Mouse (Mus musculus): Measurements from ENCODE around the gene Crygs. TPM values are rescaled to one million over a fixed set of nuclear protein-coding genes. Genes with fewer than 3 reads are reported as not detected.
A peak's percentile ranks its signal among the peaks of the same experiment; 100 is the strongest.
"Not testable (repeated sequence)": the region's sequence is repeated elsewhere in the genome, so short reads cannot be mapped to it uniquely, and the experiment has no call there.

The Crygs gene
- total RNA-seq, 2 experiments from 2014 or later = not detected

DNA sequence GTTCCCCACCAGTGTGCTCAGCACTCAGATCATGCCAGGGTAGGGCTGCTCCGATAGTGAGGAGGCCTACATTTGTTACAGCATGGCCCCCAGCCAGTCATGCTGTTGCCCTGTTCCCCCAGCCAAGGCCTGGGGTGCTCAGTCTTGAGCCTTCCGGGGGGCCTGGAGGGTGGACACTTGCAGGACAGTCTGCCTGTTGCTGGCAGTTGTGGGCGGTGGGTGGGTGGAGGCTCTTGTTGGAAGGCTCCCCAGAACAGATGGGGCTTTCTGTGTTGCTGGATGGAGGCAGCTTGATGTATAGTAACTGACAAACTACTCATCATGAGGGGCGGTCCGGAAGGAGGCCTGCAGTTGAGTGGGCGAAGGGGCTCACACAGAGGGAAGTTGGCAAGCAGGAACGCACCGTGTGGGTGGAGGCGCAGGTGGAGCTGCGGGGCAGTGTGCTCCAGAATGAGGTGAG lies 21.4 kb downstream of the Crygs start:
- no peak for DNase-seq

DNA sequence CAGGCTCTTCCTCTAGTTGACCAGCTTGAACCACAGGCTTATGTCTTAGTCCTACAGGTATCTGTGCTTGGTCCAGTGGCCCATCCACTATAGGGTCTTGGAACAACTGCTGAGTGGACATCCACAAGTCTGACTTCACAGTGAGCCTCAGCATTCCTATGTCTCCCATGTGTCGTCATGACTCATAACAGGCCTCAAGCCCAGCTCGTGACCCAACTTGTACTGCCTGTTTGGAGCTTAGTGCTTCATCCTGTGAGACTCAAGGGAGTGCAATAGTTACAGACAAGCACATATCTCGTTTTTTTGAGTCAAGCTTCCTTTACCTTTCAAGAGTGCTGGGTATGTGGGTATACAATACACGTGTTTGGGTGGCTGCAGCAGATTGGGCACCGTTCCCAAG lies 28.7 kb downstream of the Crygs start:
- no peak for DNase-seq

DNA sequence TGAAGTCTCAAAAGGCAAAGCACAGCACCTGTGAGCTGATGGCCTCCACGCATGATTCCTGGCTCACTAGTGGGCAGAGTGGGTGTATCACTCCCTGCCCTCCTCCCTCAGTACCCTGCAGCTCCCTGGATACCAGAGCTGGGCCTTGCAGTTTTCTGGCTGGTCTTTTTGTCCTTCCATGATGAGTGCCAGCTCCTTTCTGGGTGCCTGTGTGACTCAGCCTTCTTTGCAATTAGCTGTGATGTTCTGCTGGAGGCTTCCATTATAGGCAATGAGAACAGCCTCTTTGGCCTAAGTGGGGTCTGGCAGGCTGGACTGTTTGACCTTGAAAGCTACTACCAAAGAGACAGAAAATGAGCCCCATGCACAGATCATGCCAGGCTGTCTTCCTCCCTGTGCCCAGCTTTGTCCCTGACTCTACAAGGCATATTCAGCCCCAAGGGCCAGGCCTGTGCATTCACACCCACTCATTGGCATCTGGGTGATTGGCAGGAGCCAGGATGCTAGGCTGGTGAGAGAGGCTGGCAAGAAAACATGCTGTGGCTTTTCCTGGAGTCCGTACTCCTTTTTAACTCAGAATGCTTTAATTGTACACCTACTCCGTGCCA lies 32.0 kb downstream of the Crygs start:
- no peak for DNase-seq

DNA sequence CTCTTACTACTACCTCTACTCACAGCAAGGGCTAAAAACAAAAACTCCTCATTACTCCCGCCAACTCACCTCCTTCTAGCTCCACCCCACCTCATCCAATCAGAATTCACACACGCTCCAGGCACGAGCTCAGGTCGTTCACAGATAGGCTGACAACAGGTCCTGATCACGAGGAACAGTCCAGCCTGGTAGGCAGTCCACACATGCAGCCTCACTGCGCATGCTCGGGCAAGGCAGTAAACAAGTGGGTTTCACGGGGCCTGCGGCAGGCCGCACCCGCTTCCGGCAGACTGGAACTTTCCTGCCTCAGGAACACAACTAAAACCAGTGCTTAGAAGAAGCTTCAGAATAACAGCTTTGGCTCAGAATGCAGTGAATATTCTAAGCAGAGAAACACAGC lies 33.1 kb downstream of the Crygs start:
- not testable (repeated sequence) for DNase-seq

DNA sequence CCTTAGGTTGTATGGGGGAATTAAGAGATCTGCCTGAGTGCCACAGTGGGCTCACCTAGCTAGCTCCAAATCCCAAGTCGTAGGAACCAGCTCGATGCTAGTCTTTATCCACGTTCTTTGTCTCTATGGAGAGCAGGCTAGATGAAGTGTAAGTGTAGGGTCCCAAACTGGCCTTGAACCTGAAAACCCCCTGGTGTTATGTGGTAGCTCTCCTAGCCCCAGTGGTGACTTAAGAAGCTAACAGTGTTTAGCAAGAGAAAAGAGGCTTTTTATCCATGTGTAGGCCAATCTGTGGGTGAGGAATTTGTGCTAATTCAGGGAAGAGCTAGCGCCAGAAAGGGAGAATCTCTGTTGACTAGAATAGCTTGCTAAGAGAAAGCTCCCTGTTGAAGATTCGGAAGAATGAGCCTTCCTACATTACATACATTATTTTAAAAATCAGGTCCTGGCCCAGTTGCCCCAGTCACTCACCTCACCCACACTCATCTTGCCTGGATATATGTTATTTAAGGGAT lies 35.8 kb downstream of the Crygs start:
- no peak for DNase-seq

DNA sequence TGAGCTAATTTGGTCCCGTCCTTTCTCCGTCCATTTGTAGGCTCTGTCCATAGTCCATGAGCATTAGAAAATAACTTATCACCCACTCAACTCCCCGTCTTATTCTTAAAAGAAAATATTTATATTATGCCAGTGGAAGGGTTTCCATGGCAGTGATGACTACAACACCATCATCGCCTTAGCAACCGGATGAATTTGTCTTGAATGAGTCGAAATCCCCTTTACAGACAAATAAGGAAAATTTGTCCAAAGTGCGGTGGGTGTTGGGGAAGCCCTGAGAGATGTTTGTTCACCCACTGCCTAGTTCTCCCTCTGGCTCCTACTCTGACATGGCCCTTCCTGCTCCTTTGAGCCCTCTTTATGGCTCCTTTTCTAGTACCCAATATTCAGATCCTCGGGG lies 42.7 kb downstream of the Crygs start:
- DNase-seq = no peak

DNA sequence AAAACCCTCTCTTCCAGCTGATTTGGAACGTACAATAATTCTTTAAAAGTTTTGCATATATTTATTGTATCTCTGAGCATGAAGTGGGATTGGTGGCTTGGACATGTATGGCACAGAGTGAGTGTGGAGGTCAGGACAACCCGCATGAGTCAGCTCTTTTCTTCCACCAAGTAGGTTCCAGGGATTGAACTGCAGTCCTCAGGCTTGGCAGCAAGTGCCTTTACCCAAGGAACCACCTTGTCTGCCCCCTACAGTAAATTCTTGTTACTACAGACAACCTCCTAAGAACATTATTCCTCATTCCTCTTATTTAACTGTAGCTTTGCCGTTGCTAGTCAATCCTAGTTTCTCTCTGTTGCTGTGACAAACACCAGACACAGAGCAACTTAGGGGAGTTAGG lies 44.0 kb downstream of the Crygs start:
- peak in 1 of 2 experiments; percentile 14 for DNase-seq

DNA sequence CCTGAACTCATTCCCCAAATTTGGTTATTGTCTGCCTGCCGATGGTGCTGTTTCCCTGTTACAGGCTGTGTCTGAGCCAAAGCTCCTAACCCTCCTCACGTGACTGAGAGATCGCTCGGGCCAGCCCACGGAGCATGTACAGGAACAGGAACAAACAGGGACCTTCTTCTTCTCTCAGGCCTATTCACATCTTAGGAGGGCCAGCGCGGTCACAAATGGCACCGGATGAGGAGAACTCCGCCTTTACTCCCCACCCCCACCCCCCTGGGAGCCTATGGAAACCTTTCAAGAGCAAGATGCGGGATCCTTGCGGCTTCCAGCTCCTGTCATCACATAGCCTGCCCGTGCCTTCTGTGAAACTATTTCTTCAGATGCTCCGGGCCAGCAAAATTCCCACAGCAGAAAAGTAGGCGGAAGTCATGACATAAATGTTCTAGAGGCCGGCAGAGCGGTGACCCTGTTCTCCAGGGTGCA lies 44.6 kb downstream of the Crygs start:
- peak; percentile 60 to 71 for DNase-seq

DNA sequence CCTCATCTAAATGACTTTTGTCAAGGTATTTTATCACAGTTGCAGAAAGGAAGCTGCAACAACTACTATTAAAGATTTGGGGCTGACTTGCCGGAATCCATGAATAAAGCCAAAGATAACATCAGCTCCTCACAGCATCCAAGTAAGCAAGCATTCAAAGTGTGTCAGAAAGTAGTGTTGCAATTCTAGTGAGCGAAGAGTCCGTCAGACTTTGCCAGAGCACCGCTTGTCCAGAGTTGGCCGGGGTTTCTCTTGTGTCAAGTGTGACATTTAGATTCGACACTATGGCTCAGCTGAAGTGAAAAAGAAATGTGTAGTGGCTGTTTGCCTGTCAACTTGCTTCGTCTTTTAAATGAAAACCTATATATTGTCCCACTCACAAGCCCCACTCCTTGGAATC lies 45.8 kb downstream of the Crygs start:
- peak; percentile 24 to 45 for DNase-seq

Other genes starting within 250 kb of the Crygs start
- gene Dgkg, start 154.4 kb downstream of the Crygs start, total RNA-seq (2021) = under 1 TPM; 0.28 to 0.35 TPM
- gene Tbccd1, start 46.1 kb upstream of the Crygs start, total RNA-seq (2021) = 10 to 100 TPM; 12.7 to 12.8 TPM
- 10 to 100 TPM; 47.1 to 50.0 TPM for gene Dnajb11, start 46.3 kb upstream of the Crygs start, total RNA-seq (2021)
- 10 to 100 TPM in 1 of 2 experiments, 1 to 10 TPM in 1; 8.4 to 13.5 TPM for gene Ahsg, start 79.7 kb upstream of the Crygs start, total RNA-seq (2021)
- 1 to 10 TPM in 1 of 2 experiments, under 1 TPM in 1; 0.37 to 2.3 TPM for gene Fetub, start 106.8 kb upstream of the Crygs start, total RNA-seq (2021)
- gene Hrg, start 139.5 kb upstream of the Crygs start, total RNA-seq (2021) = not detected
- gene Kng2, start 217.9 kb upstream of the Crygs start, total RNA-seq (2021) = under 1 TPM in 1 of 2 experiments, not detected in 1; 0.41 TPM
- not detected for gene Kng1, start 246.3 kb upstream of the Crygs start, total RNA-seq (2021)